Mouse (Mus musculus) cerebellum, adult 2 months (tissue): Measurements from ENCODE around the gene Ndufs7. TPM values are rescaled to one million over a fixed set of nuclear protein-coding genes. Genes with fewer than 3 reads are reported as not detected.

ENCODE experiments used
- DNase-seq, 2 experiments: peaks; one replicate each; pipeline ENCODE4 v3.0.0; 2021
- H3K27ac ChIP-seq: fragments of 200-500 bp; 2 replicates; pipeline ENCODE4 v1.5.1; 2012; ENCODE audit warnings: low read length, control low read depth, inconsistent platforms; ENCODE audit not compliant: insufficient read depth
- H3K27me3 ChIP-seq: fragments of 200-500 bp; 2 replicates; pipeline ENCODE4 v1.6.1; 2012; ENCODE audit warnings: inconsistent platforms, mild to moderate bottlenecking, low read length, moderate library complexity; ENCODE audit not compliant: control insufficient read depth, insufficient read depth
- H3K4me1 ChIP-seq: fragments of 200-500 bp; 2 replicates; pipeline ENCODE4 v1.6.1; 2011; ENCODE audit warnings: low read length; ENCODE audit not compliant: control insufficient read depth, insufficient read depth
- H3K4me3 ChIP-seq: fragments of 200-500 bp; replicated peaks from 2 replicates; pipeline ENCODE3; 2011; ENCODE audit warnings: mild to moderate bottlenecking, low read depth, low read length, control low read depth; ENCODE audit not compliant: insufficient read depth
- CTCF ChIP-seq: fragments of 200-500 bp; IDR thresholded peaks from 2 replicates; pipeline ENCODE4 v1.5.1; 2011; ENCODE audit warnings: low read depth, mild to moderate bottlenecking, control low read depth, low read length, moderate library complexity, borderline replicate concordance; ENCODE audit not compliant: insufficient read depth
- POLR2A ChIP-seq: fragments of 200-500 bp; IDR thresholded peaks from 2 replicates; pipeline ENCODE4 v1.6.1; 2011; ENCODE audit warnings: low read length, control low read depth, borderline replicate concordance; ENCODE audit not compliant: insufficient read depth
- WGBS: fragments of 180-500 bp; shearing (Covaris S2); methylation state at CpG from one replicate; pipeline ENCODE4 v1.1.7; 2018; 5-methylcytosine and 5-hydroxymethylcytosine counted together
- polyA plus RNA-seq: library from polyadenylated mRNA; depleted of rRNA; stranded (reverse); fragments of >200 nt; gene quantifications from 2 replicates; pipeline ENCODE4 v1.2.3, GENCODE M21; 2012

The Ndufs7 gene
- polyA plus RNA-seq, 1 experiment, result 668 TPM

- Histone ChIP-seq H3K27me3 (no peaks in the 10 kb centered on the region), H3K4me1 (peaks cover 38% of the 10 kb centered on the region), H3K27ac (no peak overlapping the region), H3K4me3 (no peak overlapping the region)
- TF ChIP-seq CTCF (no peak), POLR2A (no peak)
- peak; percentile 52 to 74 for DNase-seq
- WGBS, result 52% methylated on average over 13 of the region's 13 CpGs
These were observed 12.6 kb upstream of the Ndufs7 start for GRCm38 (mm10) chr10:80236145-80236825.

- Histone ChIP-seq H3K27me3 (no peaks in the 10 kb centered on the region), H3K4me1 (peaks cover 43% of the 10 kb centered on the region), H3K27ac (no peak overlapping the region), H3K4me3 (no peak overlapping the region)
- TF ChIP-seq CTCF (no peak), POLR2A (no peak)
- no peak for DNase-seq
- WGBS, result 94% methylated on average over 4 of the region's 4 CpGs
These were observed 11.9 kb upstream of the Ndufs7 start for GRCm38 (mm10) chr10:80237020-80237419.

GRCm38 (mm10) chr10:80238306-80238705 is 10.6 kb upstream of the Ndufs7 start:
- WGBS, result 69% methylated on average over 3 of the region's 3 CpGs

GRCm38 (mm10) chr10:80239791-80240190 is 9.1 kb upstream of the Ndufs7 start:
- Histone ChIP-seq H3K27me3 (no peaks in the 10 kb centered on the region), H3K4me3 (no peak overlapping the region), H3K27ac (no peak overlapping the region), H3K4me1 (peaks cover 44% of the 10 kb centered on the region)
- 80% methylated on average over 6 of the region's 6 CpGs for WGBS
- TF ChIP-seq CTCF, result no peak
- no peak for DNase-seq

More at GRCm38 (mm10) chr10:80238306-80238705, 10.6 kb upstream of the Ndufs7 start:
- Histone ChIP-seq H3K4me1 (peaks cover 39% of the 10 kb centered on the region), H3K27me3 (no peaks in the 10 kb centered on the region), H3K4me3 (no peak overlapping the region), H3K27ac (no peak overlapping the region)
- TF ChIP-seq POLR2A (no peak), CTCF (no peak)
- DNase-seq, result peak in 1 of 2 experiments; percentile 54

GRCm38 (mm10) chr10:80242088-80242487 is 6.8 kb upstream of the Ndufs7 start:
- TF ChIP-seq CTCF, result no peak
- TF ChIP-seq POLR2A, result no peak
- Histone ChIP-seq H3K27ac (no peak overlapping the region), H3K4me3 (no peak overlapping the region), H3K4me1 (peaks cover 44% of the 10 kb centered on the region), H3K27me3 (no peaks in the 10 kb centered on the region)
- 24% methylated on average over 9 of the region's 9 CpGs for WGBS
- peak; percentile 65 for DNase-seq

GRCm38 (mm10) chr10:80242607-80243006 is 6.3 kb upstream of the Ndufs7 start:
- Histone ChIP-seq H3K4me3 (no peak overlapping the region), H3K27me3 (no peaks in the 10 kb centered on the region), H3K4me1 (peaks cover 39% of the 10 kb centered on the region), H3K27ac (no peak overlapping the region)
- WGBS, result 87% methylated on average over 3 of the region's 3 CpGs
- no peak for TF ChIP-seq CTCF
- DNase-seq, result no peak

GRCm38 (mm10) chr10:80244791-80245399 is 4.0 kb upstream of the Ndufs7 start:
- WGBS, result 4% methylated on average over 5 of the region's 5 CpGs
- peaks cover 27% of the 10 kb centered on the region for H3K4me1 ChIP-seq
- peak; percentile 46; the same call in 1 of the 2 replicates for TF ChIP-seq CTCF
- TF ChIP-seq POLR2A, result no peak
- H3K4me3 ChIP-seq, result no peak overlapping the region
- no peak overlapping the region; the same call in 1 of the 2 replicates for H3K27ac ChIP-seq
- DNase-seq, result peak; percentile 74 to 77
- H3K27me3 ChIP-seq, result no peaks in the 10 kb centered on the region

GRCm38 (mm10) chr10:80245600-80245999 is 3.3 kb upstream of the Ndufs7 start:
- TF ChIP-seq CTCF (peak; percentile 83), POLR2A (no peak)
- under 1% methylated on average over 4 of the region's 4 CpGs for WGBS
- no peaks in the 10 kb centered on the region for H3K27me3 ChIP-seq
- H3K27ac ChIP-seq, result no peak overlapping the region
- H3K4me3 ChIP-seq, result no peak overlapping the region
- peaks cover 31% of the 10 kb centered on the region for H3K4me1 ChIP-seq
- peak; percentile 86 to 87 for DNase-seq
